17 mouse cellular contexts compared by ENCODE assay signal in genomic region chr2:123194533-123194932, GRCm38 (mm10).
A peak's percentile ranks its signal among the peaks of the same experiment; 100 is the strongest.
DNase-seq lines count a peak whose midpoint lies in the region; ATAC-seq and TF ChIP-seq lines count a peak whose summit lies in the region.
"Had no signal": no experiment of that assay in that cellular context is flagged by ENCODE, and none has a peak within 500 bp of the region (broad histone marks: within the 10 kb centered on the region; RNA-seq: fewer than 3 reads in every experiment).

No protein-coding gene starts in this region.

- no peak for ATAC-seq in intestine, postnatal 0 days
- no peak for ATAC-seq in intestine, embryonic 16.5 days
- no peak for ATAC-seq in neural tube, embryonic 11.5 days (ENCODE audit: insufficient read depth, low FRiP score, low TSS enrichment)
- ATAC-seq in neural tube, embryonic 15.5 days (ENCODE audit: low FRiP score): no peak
- ATAC-seq: midbrain, embryonic 15.5 days had no signal

- no peaks in the 10 kb centered on the region for H3K9me3 ChIP-seq in intestine, postnatal 0 days (ENCODE audit: control insufficient read depth)
- no peaks in the 10 kb centered on the region for H3K9me3 ChIP-seq in intestine, embryonic 16.5 days (ENCODE audit: control insufficient read depth, low read length)
- no peaks in the 10 kb centered on the region for H3K9me3 ChIP-seq in neural tube, embryonic 11.5 days (ENCODE audit: control insufficient read depth, low read length)
- H3K9me3 ChIP-seq in neural tube, embryonic 15.5 days (replicated peaks): no peaks in the 10 kb centered on the region
- H3K9me3 ChIP-seq: forebrain, embryonic 10.5 days; heart, embryonic 12.5 days; midbrain, embryonic 15.5 days; neural tube, embryonic 13.5 days had no signal

- WGBS in intestine, postnatal 0 days: 54% methylated on average over 1 of the region's 1 CpGs
- WGBS in intestine, embryonic 16.5 days: 42% methylated on average over 1 of the region's 1 CpGs
- WGBS in neural tube, embryonic 11.5 days: 50% methylated on average over 1 of the region's 1 CpGs
- WGBS in neural tube, embryonic 15.5 days: 45% methylated on average over 1 of the region's 1 CpGs

- H3K27me3 ChIP-seq in intestine, postnatal 0 days (replicated peaks; ENCODE audit: control insufficient read depth, insufficient read depth, low read length): no peaks in the 10 kb centered on the region
- H3K27me3 ChIP-seq in intestine, embryonic 16.5 days (replicated peaks; ENCODE audit: control insufficient read depth, insufficient read depth, low read length): no peaks in the 10 kb centered on the region
- H3K27me3 ChIP-seq in neural tube, embryonic 11.5 days (ENCODE audit: control insufficient read depth, insufficient read depth, low read length): no peaks in the 10 kb centered on the region
- no peaks in the 10 kb centered on the region for H3K27me3 ChIP-seq in neural tube, embryonic 15.5 days (replicated peaks)
- H3K27me3 ChIP-seq: heart, embryonic 12.5 days; midbrain, embryonic 15.5 days; neural tube, embryonic 13.5 days had no signal

- peak; percentile 43 for TF ChIP-seq CTCF in intestine, postnatal 0 days (IDR thresholded peaks at IDR 0.05; ENCODE audit: low read depth)

- no peak overlapping the region for H3K27ac ChIP-seq in intestine, postnatal 0 days (ENCODE audit: low read depth, low read length)
- H3K27ac ChIP-seq in intestine, embryonic 16.5 days (ENCODE audit: low read length): no peak overlapping the region
- no peak overlapping the region for H3K27ac ChIP-seq in neural tube, embryonic 11.5 days (ENCODE audit: low read depth, low read length)
- H3K27ac ChIP-seq in neural tube, embryonic 15.5 days (replicated peaks): no peak overlapping the region
- H3K27ac ChIP-seq: forebrain, embryonic 10.5 days; midbrain, embryonic 15.5 days; neural tube, embryonic 13.5 days had no signal

- no peak overlapping the region for H3K9ac ChIP-seq in intestine, postnatal 0 days (ENCODE audit: low read depth, low read length)
- H3K9ac ChIP-seq in intestine, embryonic 16.5 days (ENCODE audit: low read depth, low read length): no peak overlapping the region
- no peak overlapping the region for H3K9ac ChIP-seq in neural tube, embryonic 11.5 days (ENCODE audit: low read length)
- no peak overlapping the region for H3K9ac ChIP-seq in neural tube, embryonic 15.5 days (replicated peaks)
- H3K9ac ChIP-seq: heart, embryonic 12.5 days; midbrain, embryonic 15.5 days; neural tube, embryonic 13.5 days had no signal

- H3K36me3 ChIP-seq in intestine, postnatal 0 days (ENCODE audit: control insufficient read depth, insufficient read depth): no peaks in the 10 kb centered on the region
- H3K36me3 ChIP-seq in intestine, embryonic 16.5 days (ENCODE audit: control insufficient read depth, insufficient read depth, low read length): no peaks in the 10 kb centered on the region
- H3K36me3 ChIP-seq in neural tube, embryonic 11.5 days (ENCODE audit: control insufficient read depth, insufficient read depth, low read length): no peaks in the 10 kb centered on the region
- H3K36me3 ChIP-seq in neural tube, embryonic 15.5 days: no peaks in the 10 kb centered on the region
- H3K36me3 ChIP-seq: forebrain, embryonic 10.5 days; heart, embryonic 12.5 days; midbrain, embryonic 15.5 days; neural tube, embryonic 13.5 days had no signal

- H3K4me1 ChIP-seq in intestine, postnatal 0 days (replicated peaks; ENCODE audit: control insufficient read depth, insufficient read depth, low read length): no peaks in the 10 kb centered on the region
- no peaks in the 10 kb centered on the region for H3K4me1 ChIP-seq in intestine, embryonic 16.5 days (ENCODE audit: control insufficient read depth, insufficient read depth, low read length)
- H3K4me1 ChIP-seq in neural tube, embryonic 11.5 days (ENCODE audit: control insufficient read depth, insufficient read depth, low read length): no peaks in the 10 kb centered on the region
- H3K4me1 ChIP-seq in neural tube, embryonic 15.5 days: no peaks in the 10 kb centered on the region
- H3K4me1 ChIP-seq: forebrain, embryonic 10.5 days; heart, embryonic 12.5 days; midbrain, embryonic 15.5 days; neural tube, embryonic 13.5 days had no signal

- DNase-seq in cerebellum, postnatal 10 days: peak; percentile 27 to 32
- no peak for DNase-seq in cerebellum, adult 9-11 months
- DNase-seq in neural tube, embryonic 11.5 days (ENCODE audit: low spot score): peak; percentile 16
- peak; percentile 1 for DNase-seq in mesoderm, embryonic 11.5 days (ENCODE audit: low read depth, low spot score)
- DNase-seq in adipocyte (ENCODE audit: low spot score): no peak
- DNase-seq: adrenal gland, postnatal 14 days; gastrocnemius, postnatal 14 days; kidney, adult 8-10 months; lung, postnatal 14 days had no signal

- H3K4me2 ChIP-seq in intestine, postnatal 0 days (replicated peaks; ENCODE audit: low read depth): no peak overlapping the region
- H3K4me2 ChIP-seq in intestine, embryonic 16.5 days (ENCODE audit: low read depth, low read length): no peak overlapping the region
- H3K4me2 ChIP-seq in neural tube, embryonic 11.5 days (ENCODE audit: low read depth): no peak overlapping the region
- no peak overlapping the region for H3K4me2 ChIP-seq in neural tube, embryonic 15.5 days
- H3K4me2 ChIP-seq: heart, embryonic 12.5 days; liver, embryonic 11.5 days; midbrain, embryonic 15.5 days; neural tube, embryonic 13.5 days had no signal

- no peak overlapping the region for H3K4me3 ChIP-seq in intestine, postnatal 0 days (ENCODE audit: low read depth, low read length)
- H3K4me3 ChIP-seq in intestine, embryonic 16.5 days (ENCODE audit: low read length): no peak overlapping the region
- no peak overlapping the region for H3K4me3 ChIP-seq in neural tube, embryonic 11.5 days (ENCODE audit: low read depth, low read length)
- no peak overlapping the region for H3K4me3 ChIP-seq in neural tube, embryonic 15.5 days (replicated peaks)
- H3K4me3 ChIP-seq: forebrain, embryonic 10.5 days; heart, embryonic 12.5 days; midbrain, embryonic 15.5 days; neural tube, embryonic 13.5 days had no signal

Comparison
In these comparisons a context has a peak if more than half of its experiments do, and no peak if none do; other contexts are left out.
1. DNase-seq: peak in cerebellum, postnatal 10 days (2 of 2), neural tube, embryonic 11.5 days (single experiment) and mesoderm, embryonic 11.5 days (single experiment); none in cerebellum, adult 9-11 months (single experiment) and adipocyte (single experiment).